Comparison of ENCODE assay signal across 9 mouse cellular contexts in the genomic region with DNA sequence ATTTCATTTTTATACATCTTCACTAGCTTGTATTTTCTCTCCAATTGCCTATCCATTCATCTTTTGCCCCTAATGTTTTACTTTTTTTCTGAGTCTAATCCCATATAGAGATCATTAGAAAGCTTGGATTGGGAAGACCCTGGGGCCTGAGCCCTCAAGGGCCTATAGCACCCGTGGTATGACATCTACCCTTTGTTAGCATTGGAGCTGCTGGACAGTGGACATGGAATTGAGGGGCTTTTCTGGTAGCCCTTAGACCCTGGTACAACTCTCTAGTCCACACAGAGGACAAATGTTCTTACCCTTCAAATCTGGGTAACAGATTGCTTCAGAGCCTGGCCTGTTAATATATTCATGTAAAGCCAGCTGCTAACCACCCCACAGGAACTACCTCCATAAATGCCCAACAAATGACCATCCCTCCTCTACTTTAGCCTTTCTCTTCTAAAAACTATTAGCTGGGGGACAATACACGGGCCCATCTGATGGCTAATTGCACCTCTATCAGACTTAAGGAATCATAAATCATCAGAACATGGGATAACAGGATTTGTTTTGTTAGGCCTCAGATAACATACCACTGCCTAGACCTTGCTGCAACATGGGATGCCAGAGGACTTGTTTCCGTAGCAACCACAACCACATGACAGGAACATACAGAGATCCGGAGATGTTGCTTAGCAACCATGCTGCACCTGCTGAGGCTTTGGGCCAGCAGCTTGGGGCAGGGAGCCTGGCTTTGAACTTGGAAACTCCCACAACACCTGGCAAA. TPM values are rescaled to one million over a fixed set of nuclear protein-coding genes. Genes with fewer than 3 reads are reported as not detected.
DNase-seq lines count a peak whose midpoint lies in the region; ATAC-seq and TF ChIP-seq lines count a peak whose summit lies in the region.
"Had no signal": no experiment of that assay in that cellular context is flagged by ENCODE, and none has a peak within 500 bp of the region (broad histone marks: within the 10 kb centered on the region; RNA-seq: fewer than 3 reads in every experiment).

No protein-coding gene starts in this region.

- H3K27me3 ChIP-seq in hindbrain, embryonic 11.5 days (ENCODE audit: control insufficient read depth, insufficient read depth, low read length) = no peaks in the 10 kb centered on the region
- no peaks in the 10 kb centered on the region for H3K27me3 ChIP-seq in midbrain, embryonic 15.5 days (replicated peaks)
- no peaks in the 10 kb centered on the region for H3K27me3 ChIP-seq in intestine, postnatal 0 days (replicated peaks; ENCODE audit: control insufficient read depth, insufficient read depth, low read length)
- no peaks in the 10 kb centered on the region for H3K27me3 ChIP-seq in liver, postnatal 0 days (ENCODE audit: insufficient read depth, low read length)
- H3K27me3 ChIP-seq: megakaryocyte, embryonic 14.5 days had no signal

- ATAC-seq in hindbrain, embryonic 11.5 days (ENCODE audit: low FRiP score) = peak; percentile 79
- ATAC-seq in midbrain, embryonic 15.5 days (replicated peaks) = peak; percentile 94
- no peak; the same call in 1 of the 2 replicates for ATAC-seq in intestine, postnatal 0 days
- ATAC-seq in liver, postnatal 0 days = no peak

- no peak overlapping the region for H3K27ac ChIP-seq in hindbrain, embryonic 11.5 days (ENCODE audit: low read depth, low read length)
- H3K27ac ChIP-seq in midbrain, embryonic 15.5 days = peak overlapping the region; percentile 79
- H3K27ac ChIP-seq in intestine, postnatal 0 days (ENCODE audit: low read depth, low read length) = no peak overlapping the region
- H3K27ac ChIP-seq in liver, postnatal 0 days (ENCODE audit: low read depth) = no peak overlapping the region

- no peaks in the 10 kb centered on the region for H3K9me3 ChIP-seq in hindbrain, embryonic 11.5 days (ENCODE audit: control insufficient read depth, low read length)
- H3K9me3 ChIP-seq in midbrain, embryonic 15.5 days = no peaks in the 10 kb centered on the region
- no peaks in the 10 kb centered on the region for H3K9me3 ChIP-seq in intestine, postnatal 0 days (ENCODE audit: control insufficient read depth)
- no peaks in the 10 kb centered on the region for H3K9me3 ChIP-seq in liver, postnatal 0 days (ENCODE audit: low read length)
- H3K9me3 ChIP-seq: megakaryocyte, embryonic 14.5 days had no signal

- 57% methylated on average over 4 of the region's 4 CpGs for WGBS in hindbrain, embryonic 11.5 days
- 38% methylated on average over 4 of the region's 4 CpGs for WGBS in midbrain, embryonic 15.5 days
- WGBS in intestine, postnatal 0 days = 48% methylated on average over 4 of the region's 4 CpGs
- WGBS in liver, postnatal 0 days (ENCODE audit: insufficient replicate concordance) = 60% methylated on average over 4 of the region's 4 CpGs

- no peak overlapping the region for H3K4me2 ChIP-seq in hindbrain, embryonic 11.5 days (replicated peaks; ENCODE audit: low read depth, low read length)
- H3K4me2 ChIP-seq in midbrain, embryonic 15.5 days = no peak overlapping the region
- H3K4me2 ChIP-seq in intestine, postnatal 0 days (replicated peaks; ENCODE audit: low read depth) = no peak overlapping the region
- H3K4me2 ChIP-seq in liver, postnatal 0 days (ENCODE audit: low read depth, low read length) = no peak overlapping the region

- H3K4me3 ChIP-seq in hindbrain, embryonic 11.5 days (ENCODE audit: low read depth, low read length) = no peak overlapping the region
- no peak overlapping the region for H3K4me3 ChIP-seq in midbrain, embryonic 15.5 days
- H3K4me3 ChIP-seq in intestine, postnatal 0 days (ENCODE audit: low read depth, low read length) = no peak overlapping the region
- H3K4me3 ChIP-seq in liver, postnatal 0 days (ENCODE audit: low read depth, low read length) = no peak overlapping the region
- H3K4me3 ChIP-seq: megakaryocyte, embryonic 14.5 days had no signal

- no peaks in the 10 kb centered on the region for H3K4me1 ChIP-seq in hindbrain, embryonic 11.5 days (replicated peaks; ENCODE audit: control insufficient read depth, insufficient read depth, low read length)
- H3K4me1 ChIP-seq in midbrain, embryonic 15.5 days = peaks cover 15% of the 10 kb centered on the region
- no peaks in the 10 kb centered on the region for H3K4me1 ChIP-seq in intestine, postnatal 0 days (replicated peaks; ENCODE audit: control insufficient read depth, insufficient read depth, low read length)
- no peaks in the 10 kb centered on the region for H3K4me1 ChIP-seq in liver, postnatal 0 days (ENCODE audit: insufficient read depth)
- H3K4me1 ChIP-seq: megakaryocyte, embryonic 14.5 days had no signal

- no peak for TF ChIP-seq CTCF in intestine, postnatal 0 days (IDR thresholded peaks at IDR 0.05; ENCODE audit: low read depth)
- TF ChIP-seq CTCF in liver, postnatal 0 days (IDR thresholded peaks at IDR 0.05; ENCODE audit: low read depth) = no peak

- no peak overlapping the region for H3K9ac ChIP-seq in hindbrain, embryonic 11.5 days (ENCODE audit: low read depth, low read length)
- no peak overlapping the region for H3K9ac ChIP-seq in midbrain, embryonic 15.5 days
- H3K9ac ChIP-seq in intestine, postnatal 0 days (ENCODE audit: low read depth, low read length) = no peak overlapping the region
- no peak overlapping the region for H3K9ac ChIP-seq in liver, postnatal 0 days (replicated peaks)

- DNase-seq in CD4-positive helper T cell, adult 2 months (ENCODE audit: low read depth, low spot score) = peak; percentile 6
- peak; percentile 18 for DNase-seq in ZHBTc4 (ENCODE audit: low read depth, low spot score)
- peak; percentile 70 for DNase-seq in hindbrain, embryonic 11.5 days (ENCODE audit: low spot score)
- DNase-seq in urinary bladder, postnatal 14 days (ENCODE audit: low spot score) = no peak
- no peak for DNase-seq in ovary, postnatal 36 days (ENCODE audit: low spot score)
- no peak for DNase-seq in liver, postnatal 0 days

- no peak for TF ChIP-seq EP300 in liver, postnatal 0 days (IDR thresholded peaks at IDR 0.05; ENCODE audit: low read depth)

- H3K36me3 ChIP-seq in hindbrain, embryonic 11.5 days (ENCODE audit: control insufficient read depth, insufficient read depth, low read length) = no peaks in the 10 kb centered on the region
- no peaks in the 10 kb centered on the region for H3K36me3 ChIP-seq in midbrain, embryonic 15.5 days (replicated peaks)
- no peaks in the 10 kb centered on the region for H3K36me3 ChIP-seq in intestine, postnatal 0 days (ENCODE audit: control insufficient read depth, insufficient read depth)
- H3K36me3 ChIP-seq in liver, postnatal 0 days (replicated peaks; ENCODE audit: insufficient read depth, low read length) = no peaks in the 10 kb centered on the region

RNA-seq across cellular contexts. Expression of a gene that starts 39.0 kb away (rescaled TPM):
- polyA plus RNA-seq in hindbrain, embryonic 11.5 days (2014; fragmentation: Nextera tagmentation; extraction: Ambion mirVana) = 35.8 and 52.8 TPM in 2 replicates
- polyA plus RNA-seq in midbrain, embryonic 15.5 days (2015; fragmentation: Nextera tagmentation; extraction: Ambion mirVana) = 36.9 and 40.8 TPM in 2 replicates
- 8.7 and 10.1 TPM in 2 replicates for polyA plus RNA-seq in intestine, postnatal 0 days (2015; fragmentation: Nextera tagmentation; extraction: Ambion mirVana)
- 4.0 and 4.6 TPM in 2 replicates for polyA plus RNA-seq in liver, postnatal 0 days (2015; fragmentation: Nextera tagmentation; extraction: Ambion mirVana)

Comparison
In these comparisons a context has a peak if more than half of its experiments do, and no peak if none do; other contexts are left out.
1. DNase-seq: peak in CD4-positive helper T cell, adult 2 months (single experiment), ZHBTc4 (single experiment) and hindbrain, embryonic 11.5 days (single experiment); none in urinary bladder, postnatal 14 days (single experiment), ovary, postnatal 36 days (single experiment) and liver, postnatal 0 days (single experiment).
2. ATAC-seq: peak in hindbrain, embryonic 11.5 days (single experiment) and midbrain, embryonic 15.5 days (single experiment); none in intestine, postnatal 0 days (single experiment) and liver, postnatal 0 days (single experiment).